Mouse (Mus musculus): Measurements from ENCODE around the gene Clec10a.

Clec10a gene

DNA sequence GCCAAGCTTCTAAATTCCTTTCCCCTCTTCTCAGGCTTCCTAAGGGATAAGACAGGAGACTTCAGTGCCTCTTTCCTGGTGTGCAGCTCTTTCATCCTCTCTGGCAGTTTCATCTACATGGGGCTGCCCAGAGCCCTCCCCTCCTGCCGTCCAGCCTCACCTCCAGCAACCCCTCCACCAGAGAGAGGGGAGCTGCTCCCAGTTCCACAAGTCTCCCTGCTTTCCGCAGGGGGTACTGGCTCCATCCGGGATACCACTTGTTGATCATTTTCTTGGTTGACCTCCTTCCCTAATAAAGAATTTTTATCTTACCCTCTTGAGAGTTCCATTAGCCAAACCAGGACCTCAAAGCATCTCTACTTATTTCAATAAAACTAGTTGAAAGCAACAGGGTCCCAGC, 60.1 kb downstream of the Clec10a start:
- DNase-seq (ENCODE audit: low read depth, low spot score) = no peak

DNA sequence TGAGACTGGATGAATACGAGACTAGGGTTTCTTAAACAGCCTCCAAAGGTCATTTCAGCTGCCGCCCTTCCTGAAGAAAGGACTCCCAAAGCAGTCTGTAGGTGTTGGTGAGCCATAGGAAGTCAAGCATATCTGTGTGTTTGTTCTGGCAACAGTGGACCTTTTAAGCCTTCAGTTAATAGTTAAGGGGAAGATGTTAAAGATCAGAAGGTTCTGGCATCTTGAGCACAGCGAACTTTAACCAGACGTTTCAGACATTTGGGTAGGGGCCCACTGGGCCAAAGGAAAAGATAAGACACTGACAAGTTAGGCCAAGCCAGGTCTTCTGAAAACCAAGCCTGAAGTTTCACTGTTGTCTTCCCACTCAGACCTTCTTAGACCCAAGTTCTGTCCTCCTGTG, 62.0 kb downstream of the Clec10a start:
- DNase-seq (ENCODE audit: low read depth, low spot score) = no peak

DNA sequence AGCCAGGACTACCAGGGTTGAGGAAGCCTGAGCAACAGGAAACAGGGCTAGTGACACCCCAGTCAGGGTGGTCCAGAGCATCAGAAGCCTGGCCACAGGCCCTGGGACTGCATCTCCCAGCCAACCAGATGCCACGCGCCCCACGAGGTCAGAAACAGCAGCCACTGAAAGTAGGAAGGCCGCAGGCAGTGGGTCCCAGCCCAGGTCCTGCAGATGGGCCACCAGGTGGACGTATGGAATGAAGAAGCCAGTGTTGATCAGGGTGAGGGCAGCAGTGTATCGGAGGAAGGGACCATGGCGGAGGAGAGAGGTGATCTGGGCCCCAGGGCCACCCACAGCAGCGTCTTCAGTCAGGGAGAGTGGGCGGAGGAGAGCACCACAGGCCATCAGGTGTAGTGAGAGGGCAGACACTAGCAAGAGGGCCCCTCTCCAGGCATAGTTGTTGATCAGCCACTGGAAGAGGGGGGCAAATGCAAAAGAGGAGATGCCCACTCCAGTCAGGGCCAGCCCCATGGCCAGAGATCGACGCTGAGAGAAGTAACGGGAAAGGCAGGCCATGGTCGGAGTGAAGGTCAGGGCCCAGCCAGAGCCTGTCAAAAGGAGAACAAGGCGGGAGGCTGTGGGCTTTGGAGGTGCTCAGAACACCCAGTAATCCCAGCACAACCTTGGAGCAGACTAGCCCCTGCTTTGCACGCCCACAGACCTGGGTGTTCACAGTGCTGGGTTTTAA, 62.9 kb downstream of the Clec10a start:
- DNase-seq (ENCODE audit: low read depth, low spot score) = no peak

DNA sequence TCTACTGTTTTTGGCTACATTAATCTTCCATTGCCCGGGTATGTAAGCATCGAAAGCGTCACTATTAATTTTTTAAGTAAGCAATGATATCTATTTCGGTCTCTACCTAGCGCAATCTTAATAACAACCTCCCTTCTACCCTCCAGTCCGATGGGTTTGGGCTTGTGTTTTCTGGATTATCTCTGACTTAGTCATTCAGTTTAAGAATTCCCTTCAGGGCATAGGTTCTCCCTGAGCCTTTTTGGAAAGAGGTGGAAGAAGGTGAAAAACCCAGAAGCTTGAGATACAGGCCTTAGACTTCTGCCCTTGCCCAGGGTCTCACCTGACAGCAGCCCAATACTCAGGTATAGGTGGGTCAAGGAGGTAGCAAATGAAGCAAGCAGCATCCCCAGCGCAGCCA, 63.9 kb downstream of the Clec10a start:
- no peak for DNase-seq (ENCODE audit: low read depth, low spot score)

- DNase-seq (ENCODE audit: low read depth, low spot score) = no peak
These were observed 64.3 kb downstream of the Clec10a start for GRCm38 (mm10) chr11:70220323-70220722.

All from WW6 (cell line).